Mouse (Mus musculus) C2C12 (cell line): ENCODE measurements around the gene Fbxw9. TPM values are rescaled to one million over a fixed set of nuclear protein-coding genes. Genes with fewer than 3 reads are reported as not detected.

Experiments used
- H3K27me3 ChIP-seq: one replicate; pipeline ENCODE4 v1.6.1; 2011; ENCODE audit not compliant: control insufficient read depth, insufficient read depth, insufficient read length
- H3K36me3 ChIP-seq: one replicate; pipeline ENCODE4 v1.6.1; 2011; ENCODE audit not compliant: control insufficient read depth, insufficient read depth
- H3K4me3 ChIP-seq: one replicate; pipeline ENCODE4 v1.5.1; 2011; ENCODE audit warnings: mild to moderate bottlenecking, control low read depth; ENCODE audit not compliant: poor library complexity, insufficient read depth, severe bottlenecking
- H3K79me2 ChIP-seq: one replicate; pipeline ENCODE4 v1.6.1; 2011; ENCODE audit not compliant: control insufficient read depth, insufficient read depth
- H3K79me3 ChIP-seq: one replicate; pipeline ENCODE4 v1.6.1; 2011; ENCODE audit warnings: low read depth, control low read depth
- H3ac ChIP-seq: one replicate; pipeline ENCODE3; 2011; ENCODE audit warnings: low read depth; ENCODE audit not compliant: control insufficient read depth, insufficient read length
- CEBPB ChIP-seq: IDR thresholded peaks from one replicate; pipeline ENCODE4 v1.6.1; 2011; ENCODE audit warnings: low read depth, mild to moderate bottlenecking, control low read depth, moderate library complexity
- CTCF ChIP-seq: IDR thresholded peaks from one replicate; pipeline ENCODE4 v1.5.1; 2011; ENCODE audit not compliant: control insufficient read depth, insufficient read depth, insufficient read length
- FOSL1 ChIP-seq: IDR thresholded peaks from one replicate; pipeline ENCODE4 v1.8.0; 2011; ENCODE audit warnings: mild to moderate bottlenecking, low read length; ENCODE audit not compliant: poor library complexity, insufficient read depth, severe bottlenecking
- MAX ChIP-seq: IDR thresholded peaks from one replicate; pipeline ENCODE4 v1.6.1; 2011; ENCODE audit warnings: mild to moderate bottlenecking, control low read depth
- MYOD1 ChIP-seq: IDR thresholded peaks from one replicate; pipeline ENCODE4 v1.6.1; 2011; ENCODE audit warnings: low read depth; ENCODE audit not compliant: control insufficient read depth, insufficient read length
- MYOG ChIP-seq: IDR thresholded peaks from one replicate; pipeline ENCODE4 v1.6.1; 2011; ENCODE audit not compliant: control insufficient read depth, insufficient read length; ENCODE audit errors: extremely low read depth
- USF1 ChIP-seq: IDR thresholded peaks from one replicate; pipeline ENCODE4 v1.6.1; 2011; ENCODE audit warnings: low read depth, mild to moderate bottlenecking, control low read depth, moderate library complexity
- polyA plus RNA-seq: library from polyadenylated mRNA; unstranded; fragments of >200 nt; fragmentation: generic; extraction: Trizol; gene quantifications from one replicate; pipeline ENCODE4 v1.2.1, GENCODE M21; 2012; ENCODE audit warnings: missing spikeins

Fbxw9 gene
- polyA plus RNA-seq, 1 experiment: 20.0 TPM

DNA sequence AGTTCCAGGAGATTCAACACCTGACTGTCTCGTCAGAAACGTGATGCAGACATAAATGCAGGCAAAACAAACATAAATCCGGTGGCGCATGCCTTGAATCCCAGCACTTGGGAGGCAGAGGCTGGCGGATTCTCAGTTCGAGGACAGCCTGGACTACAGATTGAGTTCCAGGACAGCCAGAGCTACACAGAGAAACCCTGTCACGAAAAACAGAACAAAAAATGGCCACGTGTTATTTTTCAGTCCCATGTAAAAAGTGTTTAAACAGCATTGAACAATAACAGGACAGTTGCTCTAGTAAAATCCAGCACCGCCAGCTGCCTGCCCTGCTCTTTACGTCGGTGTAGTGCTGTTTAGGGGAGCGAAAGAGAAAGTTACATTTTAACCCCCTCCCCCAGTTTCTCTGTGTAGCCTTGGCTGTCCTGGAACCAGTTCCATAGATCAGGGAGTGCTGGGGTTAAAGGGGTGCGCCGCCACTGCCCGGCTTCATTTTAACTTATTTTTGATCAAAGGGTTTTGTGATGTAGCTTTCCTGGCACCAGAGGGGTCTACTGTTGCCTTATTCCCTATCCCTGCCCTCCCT lies 24.0 kb upstream of the Fbxw9 start:
- peaks cover 54% of the 10 kb centered on the region for H3K79me3 ChIP-seq
- H3K4me3 ChIP-seq: peak overlapping the region; percentile 79
- H3K27me3 ChIP-seq: no peaks in the 10 kb centered on the region
- TF ChIP-seq FOSL1 (no peak), MYOD1 (no peak), CTCF (no peak), MAX (no peak), CEBPB (no peak), USF1 (no peak), MYOG (no peak)
- peaks cover 44% of the 10 kb centered on the region for H3K36me3 ChIP-seq
- H3K79me2 ChIP-seq: peaks cover 80% of the 10 kb centered on the region
- peak overlapping the region; percentile 85 for H3ac ChIP-seq

DNA sequence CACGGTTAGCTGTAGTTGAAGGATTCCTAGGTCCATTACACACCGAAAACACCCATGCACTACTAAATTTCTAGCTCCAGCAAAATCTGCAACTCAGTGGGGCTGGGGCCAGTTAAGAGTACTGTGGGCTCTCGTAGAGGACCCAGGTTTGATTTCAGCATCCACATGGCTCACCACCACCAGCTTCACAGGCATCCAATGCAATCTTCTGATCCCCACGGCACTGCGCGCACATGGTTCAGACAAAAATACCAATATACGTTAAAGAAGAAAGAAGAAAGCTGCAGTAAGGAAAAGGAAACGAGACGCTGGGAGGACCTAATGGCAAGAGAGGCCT lies 23.5 kb upstream of the Fbxw9 start:
- Histone ChIP-seq H3K79me2 (peaks cover 80% of the 10 kb centered on the region), H3K4me3 (peak overlapping the region; percentile 79), H3ac (peak overlapping the region; percentile 85), H3K27me3 (no peaks in the 10 kb centered on the region), H3K79me3 (peaks cover 56% of the 10 kb centered on the region), H3K36me3 (peaks cover 46% of the 10 kb centered on the region)
- TF ChIP-seq MYOD1 (no peak), USF1 (no peak)

DNA sequence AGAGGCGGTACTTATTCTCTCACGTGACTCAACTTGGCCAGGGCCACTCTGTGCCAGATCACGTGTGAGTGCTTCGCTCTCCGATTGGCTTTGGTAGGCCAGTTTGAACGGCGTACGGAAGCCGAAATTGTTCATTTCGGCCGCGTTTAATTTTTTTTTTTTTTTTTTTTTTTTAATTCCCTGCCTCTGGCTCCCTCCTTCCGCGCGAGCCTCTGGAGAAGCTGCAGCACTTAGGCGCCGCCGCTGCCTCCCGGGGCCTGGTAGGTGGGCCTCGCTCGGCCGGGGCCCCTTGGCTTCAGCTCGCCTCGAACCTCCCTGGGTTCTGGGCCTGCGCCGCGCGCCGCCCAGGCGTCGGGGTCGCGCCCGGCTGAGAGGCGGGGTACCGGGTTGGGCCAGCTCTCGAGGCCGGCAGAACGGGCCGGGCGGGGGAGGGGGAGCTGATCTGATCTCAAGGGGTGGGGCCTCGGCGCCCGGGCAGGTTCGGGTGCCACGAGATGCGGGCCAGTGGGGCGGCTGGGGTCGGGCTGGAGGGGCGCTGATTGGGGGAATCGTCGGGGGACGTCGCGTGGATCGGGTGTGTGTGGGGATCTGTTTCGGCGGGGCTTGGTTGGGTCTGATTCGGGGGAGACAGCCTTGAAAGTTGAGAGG lies 23.0 kb upstream of the Fbxw9 start, which contains the start of gene Tnpo2:
Gene Tnpo2, plus strand, starts transcription at position 198 of the 648 bp plus-strand sequence.
- peak within 1 kb of the TSS; percentile 85 for H3ac ChIP-seq
- peaks cover 46% of the 10 kb centered on the region for H3K36me3 ChIP-seq
- H3K79me2 ChIP-seq: peaks cover 80% of the 10 kb centered on the region
- peak within 1 kb of the TSS; percentile 79 for H3K4me3 ChIP-seq
- peak; percentile 96 for TF ChIP-seq USF1
- TF ChIP-seq MAX: peak; percentile 73
- no peak for TF ChIP-seq CTCF
- no peak for TF ChIP-seq MYOD1
- H3K27me3 ChIP-seq: no peaks in the 10 kb centered on the region
- H3K79me3 ChIP-seq: peaks cover 52% of the 10 kb centered on the region

DNA sequence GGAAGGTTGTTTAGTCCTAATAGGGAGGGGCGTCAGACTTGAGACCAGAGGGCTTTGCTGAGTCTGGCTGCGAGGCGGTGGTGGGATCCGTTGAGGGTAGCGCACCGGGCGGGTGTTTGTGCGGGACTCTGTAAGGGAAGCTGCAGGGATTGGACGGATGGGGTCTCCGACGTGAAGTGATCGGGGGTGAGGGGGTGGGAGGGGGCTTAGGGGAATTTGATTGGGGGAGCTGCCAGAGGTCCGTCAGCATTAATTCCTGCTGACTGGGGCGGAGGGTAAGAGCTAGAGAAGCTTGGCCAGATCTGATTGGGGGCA lies 22.5 kb upstream of the Fbxw9 start:
- Histone ChIP-seq H3ac (peak overlapping the region; percentile 74), H3K79me3 (peaks cover 54% of the 10 kb centered on the region), H3K36me3 (peaks cover 46% of the 10 kb centered on the region), H3K4me3 (peak overlapping the region; percentile 79), H3K27me3 (no peaks in the 10 kb centered on the region), H3K79me2 (peaks cover 80% of the 10 kb centered on the region)
- no peak for TF ChIP-seq MYOG
- TF ChIP-seq CTCF: no peak
- TF ChIP-seq USF1: no peak
- no peak for TF ChIP-seq FOSL1
- TF ChIP-seq MYOD1: no peak
- TF ChIP-seq CEBPB: no peak
- TF ChIP-seq MAX: no peak

DNA sequence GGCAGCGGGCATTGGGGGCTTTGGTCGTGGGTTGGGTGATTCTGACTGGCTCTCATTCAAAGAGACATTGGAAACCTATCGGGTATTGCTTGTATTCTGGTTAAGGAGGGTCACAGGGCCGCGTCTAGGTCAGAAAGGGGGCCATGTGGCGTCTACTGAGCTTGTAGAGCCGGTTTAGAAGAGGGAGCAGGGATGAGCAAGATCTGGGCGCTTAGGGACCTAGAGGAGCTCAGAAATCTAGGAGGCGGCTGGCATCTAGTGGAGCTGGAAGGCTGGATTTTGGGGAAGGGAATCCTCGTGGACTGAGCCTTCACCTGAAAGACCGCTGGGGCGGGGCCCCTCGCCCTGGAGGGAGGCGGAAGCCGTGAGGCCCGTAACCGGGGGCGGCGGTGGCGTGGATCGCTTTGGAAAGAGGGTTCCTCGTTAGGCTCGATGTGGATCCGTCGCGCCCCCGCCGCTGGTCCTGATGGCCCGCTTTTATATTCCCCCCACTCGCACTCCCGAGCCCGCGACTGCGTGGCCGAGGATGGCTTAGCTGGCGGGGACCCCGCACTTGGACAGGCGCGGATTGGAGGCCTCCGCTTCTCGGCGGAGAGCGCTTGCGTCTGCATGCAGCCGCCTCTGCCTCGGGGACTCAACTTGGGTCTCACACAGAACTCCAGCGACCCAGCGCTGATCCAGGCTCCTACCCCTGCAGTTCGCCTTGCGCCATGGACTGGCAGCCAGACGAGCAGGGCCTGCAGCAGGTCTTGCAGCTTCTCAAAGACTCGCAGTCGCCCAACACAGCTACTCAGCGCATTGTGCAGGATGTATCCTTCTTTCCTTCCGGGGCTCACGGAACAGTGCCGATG lies 21.9 kb upstream of the Fbxw9 start:
- H3K79me2 ChIP-seq: peaks cover 80% of the 10 kb centered on the region
- peaks cover 56% of the 10 kb centered on the region for H3K79me3 ChIP-seq
- peak overlapping the region; percentile 79 for H3K4me3 ChIP-seq
- peak overlapping the region; percentile 74 for H3ac ChIP-seq
- TF ChIP-seq MYOG: no peak
- no peak for TF ChIP-seq MAX
- TF ChIP-seq FOSL1: no peak
- H3K27me3 ChIP-seq: no peaks in the 10 kb centered on the region
- H3K36me3 ChIP-seq: peaks cover 42% of the 10 kb centered on the region

DNA sequence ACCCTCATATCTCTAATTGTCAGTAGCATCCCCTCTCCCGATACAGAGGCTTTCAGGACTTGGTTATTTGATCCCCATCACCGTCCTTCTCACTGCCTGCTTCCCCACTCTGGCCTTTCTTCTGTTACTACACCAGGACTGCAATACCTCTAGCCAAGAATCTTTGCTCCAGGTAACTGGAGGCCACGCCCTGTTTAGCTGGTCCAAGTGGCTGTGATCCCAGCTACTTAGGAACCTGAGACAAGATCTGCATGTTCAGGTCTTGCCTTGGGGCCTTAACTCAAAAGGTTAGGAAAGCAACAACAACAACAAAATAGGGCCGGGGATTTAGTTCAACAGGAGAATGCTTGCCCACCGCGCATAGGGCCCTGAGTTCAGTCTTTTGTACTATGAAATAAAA lies 16.2 kb upstream of the Fbxw9 start:
- Histone ChIP-seq H3ac (no peak overlapping the region), H3K4me3 (no peak overlapping the region), H3K27me3 (no peaks in the 10 kb centered on the region), H3K79me2 (peaks cover 87% of the 10 kb centered on the region), H3K36me3 (peaks cover 80% of the 10 kb centered on the region), H3K79me3 (peaks cover 44% of the 10 kb centered on the region)
- TF ChIP-seq MYOD1 (no peak), FOSL1 (no peak), USF1 (no peak), CEBPB (no peak), MAX (no peak)
